Mouse (Mus musculus) ES-Bruce4 (cell line): ENCODE measurements around the gene Tril.

ENCODE experiments used
- CTCF ChIP-seq: IDR thresholded peaks from one replicate; pipeline ENCODE4 v1.8.1; 2011; ENCODE audit warnings: low read depth, low read length
- EP300 ChIP-seq: IDR thresholded peaks from 2 replicates; pipeline ENCODE4 v1.6.1; 2011; ENCODE audit warnings: low read depth, low read length; ENCODE audit not compliant: insufficient read depth

- no peak for TF ChIP-seq EP300
- no peak for TF ChIP-seq CTCF
These were observed 4.0 kb downstream of the Tril start for GRCm38 (mm10) chr6:53816661-53817060.
